Mouse (Mus musculus): ENCODE measurements around the gene Lrrc20. TPM values are rescaled to one million over a fixed set of nuclear protein-coding genes. Genes with fewer than 3 reads are reported as not detected.

The Lrrc20 gene
- polyA plus RNA-seq, 1 experiment from 2014 or later: 5.7 TPM

DNA sequence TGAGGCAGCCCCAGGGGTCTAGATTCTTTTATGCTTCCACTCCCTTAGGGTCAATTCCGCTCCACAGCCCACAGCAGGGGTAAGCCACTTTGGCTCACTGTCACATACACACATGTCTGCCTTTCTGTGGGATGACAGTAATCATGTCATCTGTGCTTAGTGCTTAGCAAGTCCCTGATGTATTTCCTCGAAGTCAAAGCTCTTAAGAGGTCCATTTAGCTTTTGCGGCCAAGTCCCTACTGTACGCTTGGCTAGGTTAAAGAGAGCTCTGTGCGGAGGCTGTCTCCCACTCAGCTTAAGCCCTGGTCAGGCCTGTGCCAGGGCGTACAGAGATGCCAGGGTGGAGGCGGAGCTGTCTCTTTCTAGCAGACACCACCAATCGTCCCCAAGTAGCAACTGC is 74.5 kb downstream of the Lrrc20 start:
- Histone ChIP-seq H3K79me2 (ENCODE audit: inconsistent target) (no peaks in the 10 kb centered on the region), H3K27ac (no peak overlapping the region), H3K4me3 (ENCODE audit: inconsistent target) (no peak overlapping the region), H3K36me3 (ENCODE audit: inconsistent target) (no peaks in the 10 kb centered on the region)
- 92% methylated on average over 8 of the region's 8 CpGs for WGBS (ENCODE audit: missing documents)

DNA sequence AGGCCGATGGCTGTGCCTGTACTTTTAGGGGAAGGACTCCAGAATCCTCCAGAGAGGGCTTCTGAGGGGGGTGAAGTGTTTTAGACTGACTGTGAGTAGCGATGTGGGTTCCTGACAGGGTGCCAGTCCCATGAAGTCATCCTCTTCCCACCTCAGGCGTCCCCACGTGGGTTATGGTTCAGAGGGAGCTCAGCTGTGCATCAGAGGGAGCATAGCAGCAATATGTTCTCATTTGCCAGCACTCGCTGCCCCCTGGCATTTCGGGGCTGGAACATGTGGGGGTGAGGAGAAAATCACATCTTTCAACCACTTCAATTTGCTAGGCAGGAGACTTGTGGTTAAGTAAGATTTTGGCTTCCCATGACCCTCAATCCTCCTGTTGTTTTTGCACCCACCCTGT is 79.6 kb downstream of the Lrrc20 start:
- no peaks in the 10 kb centered on the region for H3K36me3 ChIP-seq (ENCODE audit: inconsistent target)
- H3K27ac ChIP-seq: no peak overlapping the region
- WGBS (ENCODE audit: missing documents): 95% methylated on average over 6 of the region's 6 CpGs
- no peak overlapping the region for H3K4me3 ChIP-seq (ENCODE audit: inconsistent target)
- no peaks in the 10 kb centered on the region for H3K79me2 ChIP-seq (ENCODE audit: inconsistent target)

DNA sequence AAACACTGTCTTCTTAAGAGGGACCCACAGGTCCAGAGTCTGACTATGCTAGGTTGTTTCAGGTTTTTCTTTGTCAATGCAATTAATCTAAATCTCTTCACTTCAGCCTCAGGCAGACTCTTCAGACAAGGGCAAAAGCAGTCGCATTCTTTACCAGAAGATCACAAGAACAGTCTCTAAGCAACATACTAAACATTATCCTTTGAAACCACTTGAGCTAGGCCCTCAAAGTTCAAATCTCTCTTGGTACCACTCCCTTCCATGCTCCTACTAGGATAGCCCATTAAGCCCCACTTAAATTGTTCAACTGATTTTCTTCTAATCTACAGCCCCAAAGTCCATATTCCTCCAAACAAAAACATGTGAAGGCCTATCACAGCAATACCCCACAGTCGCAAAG is 83.0 kb downstream of the Lrrc20 start:
- no peak overlapping the region for H3K27ac ChIP-seq
- WGBS (ENCODE audit: missing documents): 93% methylated on average over 2 of the region's 2 CpGs
- H3K36me3 ChIP-seq (ENCODE audit: inconsistent target): no peaks in the 10 kb centered on the region
- H3K79me2 ChIP-seq (ENCODE audit: inconsistent target): no peaks in the 10 kb centered on the region
- no peak overlapping the region for H3K4me3 ChIP-seq (ENCODE audit: inconsistent target)

DNA sequence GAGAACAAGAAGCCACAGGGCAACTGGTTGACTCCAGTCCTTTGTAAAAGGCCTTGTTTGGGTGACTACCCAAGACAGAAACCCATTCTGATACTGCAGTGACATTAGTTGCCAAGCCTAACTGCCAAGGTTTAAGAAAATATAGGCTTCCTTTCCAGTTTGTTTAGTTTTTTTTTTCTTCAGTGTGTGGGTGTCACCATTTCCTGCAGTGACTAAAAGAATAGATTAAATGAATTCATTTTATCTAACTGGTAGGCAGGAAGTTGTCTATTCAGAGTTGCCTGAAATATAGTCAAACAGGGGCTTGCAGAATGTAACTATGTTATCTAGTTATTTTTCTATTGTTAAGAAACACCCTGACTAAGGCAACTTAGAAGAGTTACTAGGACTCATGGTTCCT is 83.9 kb downstream of the Lrrc20 start:
- no peak overlapping the region for H3K27ac ChIP-seq
- H3K79me2 ChIP-seq (ENCODE audit: inconsistent target): no peaks in the 10 kb centered on the region
- H3K36me3 ChIP-seq (ENCODE audit: inconsistent target): no peaks in the 10 kb centered on the region
- no peak overlapping the region for H3K4me3 ChIP-seq (ENCODE audit: inconsistent target)

DNA sequence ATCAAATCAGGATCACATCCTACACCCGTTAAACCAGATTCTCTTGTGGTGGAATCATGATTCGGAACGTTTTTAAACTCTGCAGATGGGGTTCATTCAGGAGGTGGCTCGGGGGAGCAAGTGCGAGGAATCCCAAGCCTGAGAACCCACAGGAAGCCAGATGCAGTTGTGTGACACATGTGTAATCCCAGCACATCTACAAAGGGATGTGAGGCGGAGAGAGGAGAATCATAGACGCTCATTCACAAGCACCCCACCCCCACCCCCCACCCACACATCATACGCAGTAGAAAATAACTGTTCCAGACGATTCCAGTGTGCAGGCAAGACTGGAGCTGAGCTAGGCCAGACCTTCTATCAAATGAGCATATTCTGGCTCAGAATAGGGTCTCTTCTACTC is 87.9 kb downstream of the Lrrc20 start:
- WGBS (ENCODE audit: missing documents): 96% methylated on average over 8 of the region's 9 CpGs
- H3K4me3 ChIP-seq (ENCODE audit: inconsistent target): no peak overlapping the region
- H3K79me2 ChIP-seq (ENCODE audit: inconsistent target): no peaks in the 10 kb centered on the region
- H3K36me3 ChIP-seq (ENCODE audit: inconsistent target): no peaks in the 10 kb centered on the region
- no peak overlapping the region for H3K27ac ChIP-seq

DNA sequence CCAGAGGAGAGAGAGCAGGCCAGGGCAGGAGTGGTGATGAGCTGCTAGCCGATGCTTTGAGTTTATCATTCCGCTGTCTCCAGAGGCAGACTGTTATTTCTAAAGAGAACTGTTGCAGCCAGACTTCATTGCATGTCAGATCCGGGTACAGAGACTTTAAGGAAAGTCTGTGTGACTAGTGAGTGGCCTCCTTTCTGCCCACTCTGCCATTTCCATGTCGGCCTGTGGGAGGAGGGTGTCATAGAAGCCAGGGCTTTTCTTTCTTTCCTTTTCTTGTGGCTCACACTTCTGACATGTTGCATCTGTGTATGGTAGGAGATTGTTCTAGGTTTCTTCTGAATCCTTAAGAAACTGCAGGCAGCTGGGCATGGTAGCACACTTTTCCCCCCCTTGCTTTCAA is 88.8 kb downstream of the Lrrc20 start:
- Histone ChIP-seq H3K27ac (no peak overlapping the region), H3K4me3 (ENCODE audit: inconsistent target) (no peak overlapping the region)
- WGBS (ENCODE audit: missing documents): 93% methylated on average over 4 of the region's 4 CpGs

DNA sequence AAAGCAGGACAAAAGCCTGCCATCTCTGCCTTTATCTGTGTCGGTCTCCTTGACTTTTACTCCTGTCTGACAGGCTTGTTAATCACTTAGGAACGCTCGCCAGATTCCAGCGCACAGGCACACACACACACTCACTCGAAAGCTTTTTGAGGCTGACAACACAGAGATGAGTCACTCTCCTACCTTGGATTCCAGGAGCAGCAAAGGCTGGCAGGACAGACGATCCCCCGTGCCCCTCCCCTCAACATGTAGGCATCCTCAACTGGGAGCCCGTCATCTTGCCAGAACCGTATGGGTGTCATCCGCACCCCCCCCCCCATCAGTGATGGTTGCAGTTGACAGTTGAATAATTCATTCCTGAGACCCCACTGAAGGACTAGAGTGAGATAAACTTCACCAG is 94.6 kb downstream of the Lrrc20 start:
- Histone ChIP-seq H3K36me3 (ENCODE audit: inconsistent target) (no peaks in the 10 kb centered on the region), H3K27ac (no peak overlapping the region), H3K79me2 (ENCODE audit: inconsistent target) (no peaks in the 10 kb centered on the region), H3K4me3 (ENCODE audit: inconsistent target) (no peak overlapping the region)
- WGBS (ENCODE audit: missing documents): 94% methylated on average over 10 of the region's 10 CpGs

More for the DNA sequence above, 88.8 kb downstream of the Lrrc20 start:
- Histone ChIP-seq H3K36me3 (ENCODE audit: inconsistent target) (no peaks in the 10 kb centered on the region), H3K79me2 (ENCODE audit: inconsistent target) (no peaks in the 10 kb centered on the region)

DNA sequence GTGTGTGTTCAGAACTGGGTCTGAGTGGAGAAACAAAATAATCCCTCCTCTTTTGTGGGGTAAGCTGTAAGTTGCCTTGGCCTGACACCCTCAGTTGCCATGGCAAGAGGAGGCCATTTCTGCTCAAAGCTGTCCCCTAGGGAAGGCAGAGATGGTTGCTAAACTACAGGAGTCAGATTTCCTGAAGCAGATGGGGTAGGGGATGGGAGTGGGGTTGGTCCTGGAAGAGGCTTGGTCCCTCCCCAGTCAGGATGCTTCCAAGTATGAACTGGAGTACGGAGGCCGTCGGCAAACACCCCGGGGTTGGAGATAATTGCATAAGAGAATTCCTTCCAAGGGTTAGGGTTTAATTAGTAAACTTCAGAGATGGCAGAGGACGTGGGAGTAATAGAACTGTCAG is 96.5 kb downstream of the Lrrc20 start:
- WGBS (ENCODE audit: missing documents): 95% methylated on average over 5 of the region's 5 CpGs
- H3K27ac ChIP-seq: no peak overlapping the region

DNA sequence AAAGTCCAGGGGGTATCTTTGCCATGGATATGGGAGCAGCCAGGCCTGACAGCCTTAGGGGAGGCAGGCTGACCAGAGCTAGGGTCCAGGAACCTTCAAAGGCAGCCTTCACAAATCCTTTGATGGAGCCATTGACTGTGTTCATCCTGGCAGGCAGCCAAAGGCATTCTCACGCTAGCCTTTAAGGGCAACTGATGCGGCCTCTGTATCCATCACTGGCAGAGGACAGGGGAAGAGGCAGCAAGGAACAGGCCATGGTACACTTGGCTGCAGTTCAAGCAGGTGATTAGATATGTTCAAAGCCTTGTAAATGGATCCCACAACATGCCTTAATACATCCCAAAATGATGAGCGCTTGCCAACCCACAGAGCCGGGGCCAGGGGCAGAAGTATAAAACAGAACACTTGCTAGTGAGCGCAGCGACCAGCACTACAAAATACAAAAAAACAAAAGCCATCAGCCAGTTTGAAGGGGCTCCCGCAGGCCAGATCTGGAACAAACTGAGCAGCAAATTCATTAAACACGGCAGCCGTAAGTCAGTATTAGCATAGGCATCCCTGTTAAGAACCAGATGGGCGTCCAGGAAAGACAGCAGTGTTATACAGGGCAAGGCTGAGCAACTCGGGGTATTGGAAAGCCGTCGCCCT is 100.6 kb downstream of the Lrrc20 start:
- no peak overlapping the region for H3K27ac ChIP-seq
- H3K36me3 ChIP-seq (ENCODE audit: inconsistent target): no peaks in the 10 kb centered on the region
- 96% methylated on average over 13 of the region's 13 CpGs for WGBS (ENCODE audit: missing documents)
- H3K4me3 ChIP-seq (ENCODE audit: inconsistent target): no peak overlapping the region
- no peaks in the 10 kb centered on the region for H3K79me2 ChIP-seq (ENCODE audit: inconsistent target)

More for the DNA sequence above, 96.5 kb downstream of the Lrrc20 start:
- Histone ChIP-seq H3K79me2 (ENCODE audit: inconsistent target) (no peaks in the 10 kb centered on the region), H3K4me3 (ENCODE audit: inconsistent target) (no peak overlapping the region), H3K36me3 (ENCODE audit: inconsistent target) (no peaks in the 10 kb centered on the region)

DNA sequence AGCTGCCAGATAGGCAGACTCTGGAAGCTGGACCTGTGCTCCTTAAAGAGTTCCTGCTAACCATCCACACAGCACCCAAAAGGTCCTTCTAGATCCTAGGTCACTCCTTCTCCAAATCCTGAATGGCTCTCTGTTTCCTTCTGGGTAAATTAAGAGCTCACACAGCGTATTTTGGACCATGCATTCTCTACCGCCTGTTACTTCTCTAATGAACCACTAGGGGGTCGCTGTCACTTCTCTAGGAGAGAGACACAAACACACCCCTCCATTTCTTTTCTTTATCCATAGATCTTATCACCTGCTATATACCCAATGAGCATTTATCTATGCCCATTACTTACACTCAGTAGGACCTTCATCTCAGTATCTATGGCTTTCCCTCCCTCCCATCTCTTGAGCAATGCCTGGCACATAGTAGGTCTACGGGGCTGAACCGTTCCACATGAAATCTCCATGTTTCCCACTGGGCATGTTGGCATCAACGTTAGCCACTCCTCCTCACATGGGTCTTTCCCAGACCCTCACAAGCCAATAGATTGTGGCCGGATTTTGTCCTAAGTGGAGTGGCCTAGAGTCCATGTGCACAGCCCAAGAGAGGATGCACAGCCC is 111.7 kb downstream of the Lrrc20 start:
- no peaks in the 10 kb centered on the region for H3K79me2 ChIP-seq (ENCODE audit: inconsistent target)
- WGBS (ENCODE audit: missing documents): 84% methylated on average over 7 of the region's 7 CpGs

DNA sequence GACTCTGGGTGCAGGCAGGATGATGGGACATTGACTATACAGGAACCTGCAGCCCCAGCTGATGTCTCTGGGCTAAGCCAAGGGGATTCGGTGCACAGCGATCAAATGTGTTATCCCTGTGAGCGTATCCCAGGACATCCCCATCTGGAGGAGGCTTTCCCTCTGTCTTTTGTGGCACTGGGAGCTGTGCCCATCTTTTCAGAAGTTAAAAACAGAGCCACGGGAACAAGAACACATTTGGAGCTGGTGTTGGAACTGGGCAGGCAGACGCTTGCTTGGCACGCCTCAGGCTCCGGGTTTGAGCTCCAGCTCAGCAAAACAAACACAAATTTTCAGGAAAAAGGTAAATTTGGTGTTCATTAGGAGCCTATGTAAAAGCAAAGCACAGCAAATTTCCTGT is 122.4 kb downstream of the Lrrc20 start:
- H3K36me3 ChIP-seq (ENCODE audit: inconsistent target): no peaks in the 10 kb centered on the region
- no peak overlapping the region for H3K27ac ChIP-seq
- no peak overlapping the region for H3K4me3 ChIP-seq (ENCODE audit: inconsistent target)
- 84% methylated on average over 7 of the region's 7 CpGs for WGBS (ENCODE audit: missing documents)
- H3K79me2 ChIP-seq (ENCODE audit: inconsistent target): no peaks in the 10 kb centered on the region

More for the DNA sequence above, 111.7 kb downstream of the Lrrc20 start:
- no peak overlapping the region for H3K27ac ChIP-seq
- H3K4me3 ChIP-seq (ENCODE audit: inconsistent target): no peak overlapping the region
- H3K36me3 ChIP-seq (ENCODE audit: inconsistent target): no peaks in the 10 kb centered on the region

DNA sequence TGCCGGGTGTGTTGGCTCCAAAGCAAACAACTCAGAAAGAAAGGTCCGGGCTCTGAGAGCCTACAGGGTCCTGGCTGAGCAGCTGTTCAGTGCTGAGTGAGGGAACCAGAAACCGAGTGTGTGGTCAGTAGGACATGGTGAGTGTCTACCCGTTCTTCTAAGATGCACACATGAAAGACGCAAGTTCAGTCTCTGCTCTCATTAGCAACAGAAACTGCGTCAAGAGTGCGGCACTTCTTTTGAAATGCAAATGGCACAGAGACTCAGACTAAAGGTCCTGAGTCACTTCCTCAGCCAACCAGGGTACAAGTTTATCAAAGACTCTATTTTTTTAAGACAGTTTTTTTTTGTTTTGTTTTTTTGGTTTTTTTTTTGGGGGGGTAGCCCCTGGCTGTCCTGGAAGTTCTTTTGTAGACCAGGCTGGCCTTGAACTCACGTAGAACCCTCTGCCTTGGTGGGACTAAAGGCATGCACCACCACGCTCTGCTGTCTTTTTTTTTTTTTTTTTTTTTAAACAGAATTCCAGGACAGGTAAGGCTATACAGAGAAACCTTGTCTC is 124.0 kb downstream of the Lrrc20 start:
- Histone ChIP-seq H3K27ac (no peak overlapping the region), H3K36me3 (ENCODE audit: inconsistent target) (no peaks in the 10 kb centered on the region), H3K79me2 (ENCODE audit: inconsistent target) (no peaks in the 10 kb centered on the region), H3K4me3 (ENCODE audit: inconsistent target) (no peak overlapping the region)
- WGBS (ENCODE audit: missing documents): 46% methylated on average over 6 of the region's 9 CpGs

DNA sequence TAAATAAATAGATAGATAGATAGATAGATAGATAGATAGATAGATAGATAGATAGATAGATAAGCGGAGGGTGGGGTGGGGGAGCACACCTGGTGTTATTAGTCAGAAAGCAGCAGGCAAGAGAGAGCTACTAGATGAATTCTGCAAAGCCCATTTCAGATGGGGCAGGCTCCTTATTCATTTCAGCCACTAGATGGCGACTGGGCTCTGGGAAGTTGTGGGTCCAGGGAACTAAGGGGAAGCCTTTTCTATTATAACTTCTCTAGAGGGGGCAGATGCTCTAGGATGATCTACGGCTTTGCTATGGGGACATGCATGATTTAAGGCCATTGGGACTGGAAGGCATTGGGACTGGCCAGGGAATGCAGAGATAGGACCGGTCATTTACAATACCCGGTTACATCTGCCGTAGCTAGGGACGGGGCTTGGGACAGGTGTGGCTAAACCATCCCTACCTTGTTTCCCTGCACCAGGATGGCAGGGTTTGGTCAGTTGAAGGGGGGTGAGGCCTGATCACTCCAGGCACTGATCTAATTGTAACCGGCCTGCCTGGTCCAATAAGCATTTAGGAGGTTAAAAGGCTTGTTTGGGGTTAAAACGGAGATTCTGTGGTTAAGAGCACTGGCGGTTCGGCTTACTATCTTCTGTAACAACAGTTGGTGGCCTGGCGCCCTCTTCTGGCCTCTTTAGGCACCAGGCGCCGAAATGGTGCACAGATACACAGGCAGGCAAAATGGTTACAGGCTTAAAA is 126.9 kb downstream of the Lrrc20 start:
- 16% methylated on average over 14 of the region's 14 CpGs for WGBS (ENCODE audit: missing documents)

DNA sequence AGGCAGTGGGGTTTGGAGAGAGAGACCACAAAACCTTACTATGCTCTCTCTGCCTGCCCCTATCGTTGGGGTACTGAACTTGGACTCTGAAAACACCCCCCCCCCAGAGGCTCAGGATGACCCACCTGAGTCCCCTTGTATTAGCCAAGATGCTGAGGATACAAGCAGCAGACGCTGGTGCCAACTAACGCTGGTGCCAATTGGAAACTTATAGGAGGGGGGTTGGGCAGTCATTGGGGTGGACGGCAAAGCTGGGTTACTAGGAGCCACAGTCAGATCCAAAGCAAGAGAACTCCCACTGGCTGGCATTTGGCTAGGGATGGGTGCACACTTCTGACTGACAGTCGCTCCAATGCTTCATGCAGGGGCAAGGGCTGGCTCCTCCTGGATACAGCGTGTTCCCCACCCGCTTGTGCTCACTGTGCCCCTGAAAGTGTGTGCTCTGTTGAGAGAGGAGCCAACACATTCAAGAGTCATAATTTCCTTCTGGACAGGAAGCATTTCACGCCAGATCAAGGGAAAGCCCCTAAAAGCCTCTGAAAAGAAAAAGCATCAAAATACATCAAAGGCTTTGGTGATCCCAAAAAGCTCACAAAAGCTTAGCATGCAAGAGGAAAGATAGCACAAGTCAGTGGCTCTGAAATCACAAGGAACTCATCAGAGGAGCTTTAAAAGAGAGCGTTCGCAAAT is 128.9 kb downstream of the Lrrc20 start:
- H3K4me3 ChIP-seq (ENCODE audit: inconsistent target): no peak overlapping the region

More for the DNA sequence above, 126.9 kb downstream of the Lrrc20 start:
- no peak overlapping the region for H3K4me3 ChIP-seq (ENCODE audit: inconsistent target)
- H3K79me2 ChIP-seq (ENCODE audit: inconsistent target): no peaks in the 10 kb centered on the region
- no peaks in the 10 kb centered on the region for H3K36me3 ChIP-seq (ENCODE audit: inconsistent target)
- H3K27ac ChIP-seq: no peak overlapping the region

More for the DNA sequence above, 128.9 kb downstream of the Lrrc20 start:
- Histone ChIP-seq H3K27ac (no peak overlapping the region), H3K79me2 (ENCODE audit: inconsistent target) (no peaks in the 10 kb centered on the region), H3K36me3 (ENCODE audit: inconsistent target) (no peaks in the 10 kb centered on the region)
- 80% methylated on average over 10 of the region's 10 CpGs for WGBS (ENCODE audit: missing documents)

All from macrophage (primary cell).